Mouse (Mus musculus): ENCODE measurements around the gene Dnajc28. TPM values are rescaled to one million over a fixed set of nuclear protein-coding genes. Genes with fewer than 3 reads are reported as not detected.
A peak's percentile ranks its signal among the peaks of the same experiment; 100 is the strongest.

Dnajc28 gene
- 4.8 and 5.0 TPM in 2 replicates for polyA plus RNA-seq (2014; fragmentation: Nextera tagmentation; extraction: Ambion mirVana)

DNA sequence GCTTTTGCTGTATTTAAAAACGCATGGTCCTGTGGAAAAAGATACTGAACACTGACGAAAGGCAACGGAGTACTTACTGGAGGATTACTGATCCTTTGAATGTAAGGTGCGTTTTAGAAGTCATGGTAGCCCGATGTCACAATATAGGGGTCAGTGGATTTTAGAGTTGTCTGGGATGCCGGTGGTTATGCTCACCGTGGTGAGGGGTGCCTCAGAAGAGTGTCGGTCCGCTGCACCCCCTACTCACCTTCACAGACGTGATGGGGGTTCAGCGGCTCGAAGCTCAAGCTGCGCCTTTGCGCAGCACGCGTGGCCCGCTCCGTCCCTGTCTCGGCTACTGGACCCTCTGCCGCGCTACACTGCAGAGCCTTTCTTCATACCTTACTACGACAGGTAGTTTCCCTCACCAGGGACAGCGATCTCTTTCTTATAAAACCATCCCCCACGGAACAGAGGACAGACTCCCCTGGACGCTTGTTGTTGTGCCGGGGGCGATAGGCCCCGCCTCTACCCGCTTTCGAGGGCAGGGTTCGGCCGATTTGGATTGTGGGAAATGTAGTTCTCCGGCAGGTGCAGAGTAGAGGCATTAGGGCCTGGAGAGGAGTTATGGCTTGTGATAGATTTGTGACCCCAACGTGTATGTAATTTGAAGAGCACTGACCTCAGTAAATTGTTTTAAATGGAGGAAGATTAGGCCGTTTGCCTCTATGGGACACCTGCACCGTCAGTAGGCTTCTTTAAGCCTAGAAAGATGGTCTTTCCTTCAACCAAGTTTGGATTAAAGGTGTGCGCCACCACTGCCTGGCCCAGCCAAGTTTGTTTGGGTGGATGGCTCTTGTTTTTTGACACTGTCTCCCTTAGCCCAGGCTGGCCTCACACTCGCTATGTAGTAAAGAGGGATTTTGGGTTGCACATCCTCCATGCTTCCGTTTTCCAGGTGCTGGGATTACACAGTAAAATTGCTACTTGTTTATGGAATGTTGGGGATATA lies at the start of gene Dnajc28:
Dnajc28 (minus strand) TSS at position 516 of the 991 bp plus-strand sequence.
- Histone ChIP-seq H3K27me3 (ENCODE audit: control insufficient read depth, insufficient read depth, low read length) (no peaks in the 10 kb centered on the region), H3K9me3 (ENCODE audit: control insufficient read depth, low read length) (no peaks in the 10 kb centered on the region), H3K4me2 (ENCODE audit: low read depth) (peak within 1 kb of the TSS; percentile 83), H3K27ac (ENCODE audit: low read depth, low read length) (no peak within 1 kb of the TSS), H3K9ac (ENCODE audit: low read length) (peak within 1 kb of the TSS; percentile 61), H3K36me3 (ENCODE audit: control insufficient read depth, insufficient read depth, low read length) (peaks cover 11% of the 10 kb centered on the region), H3K4me1 (ENCODE audit: control insufficient read depth, insufficient read depth, low read length) (no peaks in the 10 kb centered on the region), H3K4me3 (ENCODE audit: low read depth, low read length) (peak within 1 kb of the TSS; percentile 59)
- DNase-seq (ENCODE audit: low spot score) (peak; percentile 81), ATAC-seq (ENCODE audit: insufficient read depth, low FRiP score, low TSS enrichment) (peak; percentile 90)
- WGBS: 10% methylated on average over 39 of the region's 39 CpGs

DNA sequence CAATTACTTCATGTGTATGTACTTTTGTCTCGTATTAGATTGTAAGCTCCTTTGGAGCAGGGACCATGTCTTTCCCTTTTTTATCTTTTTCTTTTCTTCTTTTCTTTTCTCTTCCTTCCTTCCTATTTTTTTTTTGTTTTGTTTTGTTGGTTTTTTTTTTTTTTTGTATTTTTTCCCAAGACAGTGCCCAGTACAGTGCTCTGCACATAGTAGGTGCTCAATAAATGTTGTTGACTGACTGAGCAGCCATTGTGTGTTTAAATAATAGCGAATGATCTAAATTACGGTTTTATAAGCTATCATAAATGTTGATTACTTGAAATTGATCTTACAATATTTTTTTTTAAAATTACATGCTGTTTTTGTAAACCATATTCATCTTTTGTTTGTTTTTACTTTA lies 45.0 kb upstream of the Dnajc28 start:
- Histone ChIP-seq H3K9me3 (ENCODE audit: control insufficient read depth, low read length) (no peaks in the 10 kb centered on the region), H3K4me1 (ENCODE audit: control insufficient read depth, insufficient read depth, low read length) (no peaks in the 10 kb centered on the region; the same call in 1 of the 2 replicates), H3K9ac (ENCODE audit: low read length) (no peak overlapping the region), H3K36me3 (ENCODE audit: control insufficient read depth, insufficient read depth, low read length) (peaks cover 39% of the 10 kb centered on the region), H3K4me3 (ENCODE audit: low read depth, low read length) (no peak overlapping the region), H3K27ac (ENCODE audit: low read depth, low read length) (no peak overlapping the region), H3K4me2 (ENCODE audit: low read depth) (no peak overlapping the region), H3K27me3 (ENCODE audit: control insufficient read depth, insufficient read depth, low read length) (no peaks in the 10 kb centered on the region)
- ATAC-seq (ENCODE audit: insufficient read depth, low FRiP score, low TSS enrichment) (no peak), DNase-seq (ENCODE audit: low spot score) (no peak)
- WGBS: 97% methylated on average over 3 of the region's 3 CpGs

DNA sequence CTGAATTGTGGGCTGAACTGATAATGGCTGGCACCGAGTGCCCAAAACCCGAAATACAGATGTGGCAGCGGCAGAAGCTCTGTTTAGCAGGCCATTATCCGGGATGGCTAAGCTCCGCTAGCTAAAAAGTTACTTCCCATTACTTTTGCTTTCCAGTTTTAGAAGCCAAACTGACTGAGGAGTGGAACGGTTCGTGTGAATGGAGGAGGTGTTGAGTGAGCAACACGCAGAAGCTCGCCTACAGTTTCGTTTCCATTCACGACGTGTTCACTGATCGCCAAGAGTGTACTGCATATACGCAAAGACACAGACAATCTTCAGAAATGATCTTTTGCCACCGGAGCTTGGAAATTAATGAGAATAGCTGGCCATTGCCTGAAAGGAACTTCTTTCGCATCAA lies 43.5 kb upstream of the Dnajc28 start:
- no peak overlapping the region for H3K27ac ChIP-seq (ENCODE audit: low read depth, low read length)
- DNase-seq (ENCODE audit: low spot score) (no peak), ATAC-seq (ENCODE audit: insufficient read depth, low FRiP score, low TSS enrichment) (no peak)
- H3K4me3 ChIP-seq (ENCODE audit: low read depth, low read length): no peak overlapping the region
- no peaks in the 10 kb centered on the region for H3K27me3 ChIP-seq (ENCODE audit: control insufficient read depth, insufficient read depth, low read length)
- peaks cover 53% of the 10 kb centered on the region for H3K36me3 ChIP-seq (ENCODE audit: control insufficient read depth, insufficient read depth, low read length)
- H3K9ac ChIP-seq (ENCODE audit: low read length): no peak overlapping the region
- no peaks in the 10 kb centered on the region for H3K9me3 ChIP-seq (ENCODE audit: control insufficient read depth, low read length)
- no peak overlapping the region for H3K4me2 ChIP-seq (ENCODE audit: low read depth)
- 95% methylated on average over 16 of the region's 16 CpGs for WGBS
- no peaks in the 10 kb centered on the region; the same call in 1 of the 2 replicates for H3K4me1 ChIP-seq (ENCODE audit: control insufficient read depth, insufficient read depth, low read length)

DNA sequence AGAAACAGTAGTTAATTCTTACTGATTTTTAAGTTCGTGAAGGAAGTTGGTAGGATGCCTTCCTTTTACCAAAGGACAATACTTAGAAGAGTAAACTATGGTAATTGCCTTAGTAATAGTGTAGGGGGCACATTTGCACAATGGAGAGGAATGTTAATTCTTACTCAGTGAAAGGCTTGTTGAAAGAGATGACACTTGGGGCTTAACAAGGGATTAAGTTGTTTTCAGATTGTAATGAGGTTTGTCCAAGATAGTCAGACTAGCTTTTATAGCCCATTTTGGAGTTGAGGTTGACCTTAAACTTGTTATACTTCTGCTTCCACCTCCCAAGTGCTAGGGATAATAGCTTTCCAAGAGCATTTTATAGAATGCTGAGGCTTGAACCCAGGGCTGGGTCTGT lies 42.6 kb upstream of the Dnajc28 start:
- Histone ChIP-seq H3K4me2 (ENCODE audit: low read depth) (no peak overlapping the region), H3K36me3 (ENCODE audit: control insufficient read depth, insufficient read depth, low read length) (peaks cover 54% of the 10 kb centered on the region), H3K27ac (ENCODE audit: low read depth, low read length) (no peak overlapping the region), H3K27me3 (ENCODE audit: control insufficient read depth, insufficient read depth, low read length) (no peaks in the 10 kb centered on the region), H3K4me3 (ENCODE audit: low read depth, low read length) (no peak overlapping the region), H3K4me1 (ENCODE audit: control insufficient read depth, insufficient read depth, low read length) (no peaks in the 10 kb centered on the region; the same call in 1 of the 2 replicates), H3K9ac (ENCODE audit: low read length) (no peak overlapping the region), H3K9me3 (ENCODE audit: control insufficient read depth, low read length) (no peaks in the 10 kb centered on the region)
- DNase-seq (ENCODE audit: low spot score): no peak
- 66% methylated on average over 1 of the region's 1 CpGs for WGBS
- ATAC-seq (ENCODE audit: insufficient read depth, low FRiP score, low TSS enrichment): no peak

DNA sequence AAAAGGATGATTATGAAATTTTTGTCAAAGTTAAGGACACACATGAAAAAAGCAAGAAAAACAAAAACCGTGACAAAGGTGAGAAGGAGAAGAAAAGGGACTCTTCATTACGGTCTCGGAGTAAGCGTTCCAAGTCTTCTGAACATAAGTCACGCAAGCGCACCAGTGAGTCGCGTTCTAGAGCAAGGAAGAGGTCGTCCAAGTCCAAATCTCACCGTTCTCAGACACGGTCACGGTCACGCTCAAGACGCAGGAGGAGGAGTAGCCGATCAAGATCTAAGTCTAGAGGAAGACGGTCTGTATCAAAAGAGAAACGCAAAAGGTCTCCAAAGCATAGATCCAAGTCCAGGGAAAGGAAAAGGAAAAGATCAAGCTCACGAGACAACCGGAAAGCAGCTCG lies 41.0 kb upstream of the Dnajc28 start:
- 97% methylated on average over 20 of the region's 20 CpGs for WGBS

GRCm38 (mm10) chr16:91658471-91658870 lies 39.6 kb upstream of the Dnajc28 start:
- ATAC-seq (ENCODE audit: insufficient read depth, low FRiP score, low TSS enrichment) (no peak), DNase-seq (ENCODE audit: low spot score) (no peak)
- Histone ChIP-seq H3K27ac (ENCODE audit: low read depth, low read length) (no peak overlapping the region), H3K9me3 (ENCODE audit: control insufficient read depth, low read length) (no peaks in the 10 kb centered on the region), H3K4me1 (ENCODE audit: control insufficient read depth, insufficient read depth, low read length) (no peaks in the 10 kb centered on the region; the same call in 1 of the 2 replicates), H3K4me3 (ENCODE audit: low read depth, low read length) (no peak overlapping the region), H3K9ac (ENCODE audit: low read length) (no peak overlapping the region), H3K4me2 (ENCODE audit: low read depth) (no peak overlapping the region), H3K27me3 (ENCODE audit: control insufficient read depth, insufficient read depth, low read length) (no peaks in the 10 kb centered on the region), H3K36me3 (ENCODE audit: control insufficient read depth, insufficient read depth, low read length) (peaks cover 63% of the 10 kb centered on the region)
- WGBS: 98% methylated on average over 5 of the region's 5 CpGs

More for the DNA sequence above, 41.0 kb upstream of the Dnajc28 start:
- H3K9ac ChIP-seq (ENCODE audit: low read length): no peak overlapping the region
- no peaks in the 10 kb centered on the region for H3K27me3 ChIP-seq (ENCODE audit: control insufficient read depth, insufficient read depth, low read length)
- no peaks in the 10 kb centered on the region for H3K9me3 ChIP-seq (ENCODE audit: control insufficient read depth, low read length)
- H3K36me3 ChIP-seq (ENCODE audit: control insufficient read depth, insufficient read depth, low read length): peaks cover 67% of the 10 kb centered on the region
- no peak for ATAC-seq (ENCODE audit: insufficient read depth, low FRiP score, low TSS enrichment)
- H3K27ac ChIP-seq (ENCODE audit: low read depth, low read length): no peak overlapping the region
- no peak for DNase-seq (ENCODE audit: low spot score)
- no peak overlapping the region for H3K4me3 ChIP-seq (ENCODE audit: low read depth, low read length)
- no peak overlapping the region for H3K4me2 ChIP-seq (ENCODE audit: low read depth)
- H3K4me1 ChIP-seq (ENCODE audit: control insufficient read depth, insufficient read depth, low read length): no peaks in the 10 kb centered on the region; the same call in 1 of the 2 replicates

DNA sequence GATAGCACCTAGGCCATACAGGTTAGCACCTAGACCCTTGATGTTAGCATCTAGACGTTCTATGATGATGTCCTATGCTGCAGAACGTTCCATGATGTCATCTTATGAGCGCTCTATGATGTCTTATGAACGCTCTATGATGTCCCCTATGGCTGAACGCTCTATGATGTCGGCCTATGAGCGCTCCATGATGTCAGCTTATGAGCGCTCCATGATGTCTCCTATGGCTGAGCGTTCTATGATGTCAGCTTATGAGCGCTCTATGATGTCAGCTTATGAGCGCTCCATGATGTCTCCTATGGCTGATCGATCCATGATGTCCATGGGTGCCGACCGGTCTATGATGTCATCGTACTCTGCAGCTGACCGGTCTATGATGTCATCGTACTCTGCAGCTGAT lies 38.5 kb upstream of the Dnajc28 start:
- Histone ChIP-seq H3K36me3 (ENCODE audit: control insufficient read depth, insufficient read depth, low read length) (peaks cover 62% of the 10 kb centered on the region), H3K27ac (ENCODE audit: low read depth, low read length) (no peak overlapping the region), H3K27me3 (ENCODE audit: control insufficient read depth, insufficient read depth, low read length) (no peaks in the 10 kb centered on the region), H3K9me3 (ENCODE audit: control insufficient read depth, low read length) (no peaks in the 10 kb centered on the region), H3K4me3 (ENCODE audit: low read depth, low read length) (no peak overlapping the region), H3K9ac (ENCODE audit: low read length) (no peak overlapping the region), H3K4me1 (ENCODE audit: control insufficient read depth, insufficient read depth, low read length) (no peaks in the 10 kb centered on the region; the same call in 1 of the 2 replicates), H3K4me2 (ENCODE audit: low read depth) (no peak overlapping the region)
- ATAC-seq (ENCODE audit: insufficient read depth, low FRiP score, low TSS enrichment) (no peak), DNase-seq (ENCODE audit: low spot score) (no peak)
- 97% methylated on average over 17 of the region's 17 CpGs for WGBS

- Histone ChIP-seq H3K9me3 (ENCODE audit: control insufficient read depth, low read length) (no peaks in the 10 kb centered on the region), H3K36me3 (ENCODE audit: control insufficient read depth, insufficient read depth, low read length) (peaks cover 56% of the 10 kb centered on the region), H3K27me3 (ENCODE audit: control insufficient read depth, insufficient read depth, low read length) (no peaks in the 10 kb centered on the region), H3K9ac (ENCODE audit: low read length) (no peak overlapping the region), H3K4me2 (ENCODE audit: low read depth) (no peak overlapping the region), H3K4me3 (ENCODE audit: low read depth, low read length) (no peak overlapping the region), H3K27ac (ENCODE audit: low read depth, low read length) (no peak overlapping the region), H3K4me1 (ENCODE audit: control insufficient read depth, insufficient read depth, low read length) (no peaks in the 10 kb centered on the region)
- 97% methylated on average over 9 of the region's 9 CpGs for WGBS
- DNase-seq (ENCODE audit: low spot score): no peak
- no peak for ATAC-seq (ENCODE audit: insufficient read depth, low FRiP score, low TSS enrichment)
Observed at GRCm38 (mm10) chr16:91655285-91655684, 36.5 kb upstream of the Dnajc28 start.

DNA sequence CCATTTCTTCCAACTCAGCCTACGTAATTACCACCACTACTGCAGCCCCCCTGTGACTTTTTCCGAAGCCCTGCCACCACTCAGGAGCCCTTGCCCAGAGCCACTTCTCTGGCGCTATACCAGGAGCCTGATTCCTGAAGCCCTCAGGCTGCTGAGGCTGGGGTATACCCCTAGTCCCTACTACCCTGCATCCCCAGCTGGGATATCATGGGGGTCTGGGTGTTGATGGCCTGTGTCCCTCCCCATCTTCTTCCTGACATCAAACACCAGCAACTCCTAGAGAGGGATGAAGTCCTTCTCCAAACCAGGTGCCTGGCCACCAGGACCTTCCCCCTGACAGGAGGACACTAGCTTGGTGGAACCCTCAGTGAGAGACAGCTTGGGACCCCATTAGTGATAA lies 33.4 kb upstream of the Dnajc28 start:
- Histone ChIP-seq H3K4me2 (ENCODE audit: low read depth) (no peak overlapping the region), H3K27me3 (ENCODE audit: control insufficient read depth, insufficient read depth, low read length) (no peaks in the 10 kb centered on the region), H3K4me3 (ENCODE audit: low read depth, low read length) (no peak overlapping the region), H3K9ac (ENCODE audit: low read length) (no peak overlapping the region), H3K4me1 (ENCODE audit: control insufficient read depth, insufficient read depth, low read length) (no peaks in the 10 kb centered on the region; the same call in 1 of the 2 replicates), H3K36me3 (ENCODE audit: control insufficient read depth, insufficient read depth, low read length) (peaks cover 25% of the 10 kb centered on the region), H3K27ac (ENCODE audit: low read depth, low read length) (no peak overlapping the region), H3K9me3 (ENCODE audit: control insufficient read depth, low read length) (no peaks in the 10 kb centered on the region)
- WGBS: 90% methylated on average over 3 of the region's 3 CpGs
- ATAC-seq (ENCODE audit: insufficient read depth, low FRiP score, low TSS enrichment) (no peak), DNase-seq (ENCODE audit: low spot score) (no peak)

Data from neural tube, embryonic 11.5 days (tissue).